8 mouse cellular contexts compared by ENCODE assay signal in genomic region chr4:104911685-104912084, GRCm38 (mm10). TPM values are rescaled to one million over a fixed set of nuclear protein-coding genes. Genes with fewer than 3 reads are reported as not detected.
DNase-seq lines count a peak whose midpoint lies in the region; ATAC-seq lines count a peak whose summit lies in the region.

No protein-coding gene starts in this region.

- no peaks in the 10 kb centered on the region for H3K36me3 ChIP-seq in forebrain, embryonic 16.5 days (ENCODE audit: control insufficient read depth, insufficient read depth)
- no peaks in the 10 kb centered on the region for H3K36me3 ChIP-seq in midbrain, embryonic 13.5 days

- DNase-seq in heart, adult 18-20 months = peak; percentile 56 to 83
- DNase-seq in heart, postnatal 25 days (ENCODE audit: low spot score) = no peak
- peak; percentile 62 for DNase-seq in c-Kit-positive CD71-negative TER-119-negative erythroid progenitor cells, embryonic 14.5 days (ENCODE audit: low read depth)
- peak; percentile 42 for DNase-seq in hindlimb bud, embryonic 11.5 days (ENCODE audit: extremely low spot score, low read depth, low spot score)
- peak; percentile 71 to 84 for DNase-seq in left cerebral cortex, adult 18-20 months (ENCODE audit: low spot score in 2 of 2)
- peak; percentile 94 for DNase-seq in testis, postnatal 10 days (ENCODE audit: low spot score)

- ATAC-seq in forebrain, embryonic 16.5 days = peak; percentile 47; the same call in 1 of the 2 replicates
- ATAC-seq in midbrain, embryonic 13.5 days = 0 out of 2 replicates have a peak, but pooled peaks have one; percentile 20

- intact Hi-C loops in heart, postnatal 25 days (cut with DNase I) = loop anchor here (2.0 to 10.0 kb wide), 3 partner anchors 91 to 1313 kb away; no protein-coding TSS in a partner anchor

- WGBS in forebrain, embryonic 16.5 days = 35% methylated on average over 7 of the region's 7 CpGs
- WGBS in midbrain, embryonic 13.5 days = 29% methylated on average over 7 of the region's 7 CpGs

- H3K4me3 ChIP-seq in forebrain, embryonic 16.5 days (replicated peaks; ENCODE audit: low read length) = no peak overlapping the region
- H3K4me3 ChIP-seq in midbrain, embryonic 13.5 days (replicated peaks) = no peak overlapping the region

- no peaks in the 10 kb centered on the region for H3K9me3 ChIP-seq in forebrain, embryonic 16.5 days (ENCODE audit: control insufficient read depth, low read length)
- H3K9me3 ChIP-seq in midbrain, embryonic 13.5 days = no peaks in the 10 kb centered on the region

- no peak overlapping the region for H3K9ac ChIP-seq in forebrain, embryonic 16.5 days (replicated peaks; ENCODE audit: low read depth, low read length)
- H3K9ac ChIP-seq in midbrain, embryonic 13.5 days (replicated peaks) = no peak overlapping the region

- H3K27me3 ChIP-seq in forebrain, embryonic 16.5 days (replicated peaks; ENCODE audit: control insufficient read depth, insufficient read depth, low read length) = no peaks in the 10 kb centered on the region
- H3K27me3 ChIP-seq in midbrain, embryonic 13.5 days = peaks cover 14% of the 10 kb centered on the region

- no peak overlapping the region for H3K4me2 ChIP-seq in forebrain, embryonic 16.5 days (ENCODE audit: low read length)
- no peak overlapping the region for H3K4me2 ChIP-seq in midbrain, embryonic 13.5 days (replicated peaks)

- no peak overlapping the region for H3K27ac ChIP-seq in forebrain, embryonic 16.5 days (ENCODE audit: low read length)
- H3K27ac ChIP-seq in midbrain, embryonic 13.5 days = no peak overlapping the region

- H3K4me1 ChIP-seq in forebrain, embryonic 16.5 days (replicated peaks; ENCODE audit: control insufficient read depth, insufficient read depth, low read length) = 0 out of 2 replicates have a peak, but pooled peaks cover 2% of the 10 kb centered on the region
- peaks cover 4% of the 10 kb centered on the region for H3K4me1 ChIP-seq in midbrain, embryonic 13.5 days (replicated peaks)

RNA-seq across cellular contexts. Expression of gene Fyb2, which starts 1.6 kb away (rescaled TPM):
- not detected for total RNA-seq in heart, adult 18-20 months (2021)
- total RNA-seq in heart, postnatal 25 days (2021) = under 1 TPM in 1 of 2 experiments, not detected in 1; 0.08 TPM
- polyA plus RNA-seq in forebrain, embryonic 16.5 days (2015; fragmentation: Nextera tagmentation; extraction: Ambion mirVana) = 0.07 and 0.28 TPM in 2 replicates
- total RNA-seq in left cerebral cortex, adult 18-20 months (2021) = 1 to 10 TPM; 1.2 to 1.6 TPM
- 0.16 and 0.17 TPM in 2 replicates for polyA plus RNA-seq in midbrain, embryonic 13.5 days (2015; fragmentation: Nextera tagmentation; extraction: Ambion mirVana)

RNA-seq across cellular contexts. Expression of gene C8a, which starts 35.5 kb away (rescaled TPM):
- not detected for total RNA-seq in heart, adult 18-20 months (2021)
- not detected for total RNA-seq in heart, postnatal 25 days (2021)
- not detected in 2 replicates for polyA plus RNA-seq in forebrain, embryonic 16.5 days (2015; fragmentation: Nextera tagmentation; extraction: Ambion mirVana)
- total RNA-seq in left cerebral cortex, adult 18-20 months (2021) = not detected
- not detected in 2 replicates for polyA plus RNA-seq in midbrain, embryonic 13.5 days (2015; fragmentation: Nextera tagmentation; extraction: Ambion mirVana)

RNA-seq across cellular contexts. Expression of gene Gm17662, which starts 54.6 kb away (rescaled TPM):
- total RNA-seq in heart, adult 18-20 months (2021) = not detected
- total RNA-seq in heart, postnatal 25 days (2021) = not detected
- polyA plus RNA-seq in forebrain, embryonic 16.5 days (2015; fragmentation: Nextera tagmentation; extraction: Ambion mirVana) = not detected in 2 replicates
- not detected for total RNA-seq in left cerebral cortex, adult 18-20 months (2021)
- polyA plus RNA-seq in midbrain, embryonic 13.5 days (2015; fragmentation: Nextera tagmentation; extraction: Ambion mirVana) = not detected in 2 replicates
